Mouse (Mus musculus): Measurements from ENCODE around the gene Hcar1. TPM values are rescaled to one million over a fixed set of nuclear protein-coding genes. Genes with fewer than 3 reads are reported as not detected.

The Hcar1 gene
- total and polyA plus RNA-seq, 2 experiments from 2014 or later, result 0.18 to 5.3 TPM

GRCm38 (mm10) chr5:123865365-123865764 is 14.5 kb downstream of the Hcar1 start, which contains the start of gene Hcar2:
Gene Hcar2 (minus strand): TSS chr5:123865499.
- no peaks in the 10 kb centered on the region for H3K9me3 ChIP-seq (replicated peaks; ENCODE audit: control insufficient read depth, low read length)
- no peaks in the 10 kb centered on the region for H3K4me1 ChIP-seq (ENCODE audit: control insufficient read depth, insufficient read depth)
- no peak within 1 kb of the TSS for H3K4me3 ChIP-seq (ENCODE audit: low read depth, low read length)
- DNase-seq (ENCODE audit: low spot score) (no peak), ATAC-seq (ENCODE audit: insufficient read depth, low read depth) (no peak)
- TF ChIP-seq CTCF (IDR thresholded peaks at IDR 0.05; ENCODE audit: low read depth) (no peak), EP300 (IDR thresholded peaks at IDR 0.05; ENCODE audit: low read depth) (no peak)
- no peak within 1 kb of the TSS for H3K4me2 ChIP-seq (ENCODE audit: low read depth, low read length)
- 70% methylated on average over 12 of the region's 12 CpGs for WGBS
- H3K27me3 ChIP-seq (ENCODE audit: control insufficient read depth, insufficient read depth, low read length), result no peaks in the 10 kb centered on the region
- no peak within 1 kb of the TSS for H3K9ac ChIP-seq (replicated peaks; ENCODE audit: low read depth, low read length)
- no peak within 1 kb of the TSS for H3K27ac ChIP-seq (ENCODE audit: low read depth)
- H3K36me3 ChIP-seq (replicated peaks; ENCODE audit: control insufficient read depth, insufficient read depth, low read length), result no peaks in the 10 kb centered on the region

- no peaks in the 10 kb centered on the region for H3K27me3 ChIP-seq (ENCODE audit: control insufficient read depth, insufficient read depth, low read length)
- TF ChIP-seq CTCF (IDR thresholded peaks at IDR 0.05; ENCODE audit: low read depth) (no peak), EP300 (IDR thresholded peaks at IDR 0.05; ENCODE audit: low read depth) (no peak)
- 83% methylated on average over 14 of the region's 14 CpGs for WGBS
- H3K36me3 ChIP-seq (replicated peaks; ENCODE audit: control insufficient read depth, insufficient read depth, low read length), result no peaks in the 10 kb centered on the region
- no peak for DNase-seq (ENCODE audit: low spot score)
- no peak overlapping the region for H3K4me3 ChIP-seq (ENCODE audit: low read depth, low read length)
- H3K9me3 ChIP-seq (replicated peaks; ENCODE audit: control insufficient read depth, low read length), result no peaks in the 10 kb centered on the region
- no peaks in the 10 kb centered on the region for H3K4me1 ChIP-seq (ENCODE audit: control insufficient read depth, insufficient read depth)
- H3K9ac ChIP-seq (replicated peaks; ENCODE audit: low read depth, low read length), result no peak overlapping the region
- H3K4me2 ChIP-seq (ENCODE audit: low read depth, low read length), result no peak overlapping the region
- no peak overlapping the region for H3K27ac ChIP-seq (ENCODE audit: low read depth)
- ATAC-seq (ENCODE audit: insufficient read depth, low read depth), result no peak
Observed at GRCm38 (mm10) chr5:123863934-123864333, 15.9 kb downstream of the Hcar1 start.

GRCm38 (mm10) chr5:123862374-123863350 is 17.2 kb downstream of the Hcar1 start:
- Histone ChIP-seq H3K4me3 (ENCODE audit: low read depth, low read length) (0 out of 2 replicates have a peak overlapping the region, but pooled peaks have one; percentile 7), H3K9me3 (replicated peaks; ENCODE audit: control insufficient read depth, low read length) (no peaks in the 10 kb centered on the region), H3K27ac (ENCODE audit: low read depth) (no peak overlapping the region), H3K27me3 (ENCODE audit: control insufficient read depth, insufficient read depth, low read length) (no peaks in the 10 kb centered on the region), H3K9ac (replicated peaks; ENCODE audit: low read depth, low read length) (no peak overlapping the region), H3K36me3 (replicated peaks; ENCODE audit: control insufficient read depth, insufficient read depth, low read length) (no peaks in the 10 kb centered on the region), H3K4me1 (ENCODE audit: control insufficient read depth, insufficient read depth) (no peaks in the 10 kb centered on the region), H3K4me2 (ENCODE audit: low read depth, low read length) (peak overlapping the region; percentile 23; the same call in 1 of the 2 replicates)
- no peak for ATAC-seq (ENCODE audit: insufficient read depth, low read depth)
- 66% methylated on average over 15 of the region's 15 CpGs for WGBS
- DNase-seq (ENCODE audit: low spot score), result no peak
- TF ChIP-seq EP300 (IDR thresholded peaks at IDR 0.05; ENCODE audit: low read depth) (no peak), CTCF (IDR thresholded peaks at IDR 0.05; ENCODE audit: low read depth) (no peak)

GRCm38 (mm10) chr5:123858798-123859197 is 21.0 kb downstream of the Hcar1 start:
- 68% methylated on average over 11 of the region's 11 CpGs for WGBS

GRCm38 (mm10) chr5:123854511-123854910 is 25.3 kb downstream of the Hcar1 start:
- ATAC-seq (ENCODE audit: insufficient read depth, low read depth), result no peak
- Histone ChIP-seq H3K4me1 (ENCODE audit: control insufficient read depth, insufficient read depth) (no peaks in the 10 kb centered on the region), H3K27ac (ENCODE audit: low read depth) (no peak overlapping the region), H3K4me3 (ENCODE audit: low read depth, low read length) (no peak overlapping the region), H3K4me2 (ENCODE audit: low read depth, low read length) (no peak overlapping the region), H3K9ac (replicated peaks; ENCODE audit: low read depth, low read length) (no peak overlapping the region), H3K27me3 (ENCODE audit: control insufficient read depth, insufficient read depth, low read length) (no peaks in the 10 kb centered on the region), H3K9me3 (replicated peaks; ENCODE audit: control insufficient read depth, low read length) (no peaks in the 10 kb centered on the region), H3K36me3 (replicated peaks; ENCODE audit: control insufficient read depth, insufficient read depth, low read length) (no peaks in the 10 kb centered on the region)
- DNase-seq (ENCODE audit: low spot score), result no peak
- TF ChIP-seq EP300 (IDR thresholded peaks at IDR 0.05; ENCODE audit: low read depth) (no peak), CTCF (IDR thresholded peaks at IDR 0.05; ENCODE audit: low read depth) (no peak)
- 74% methylated on average over 9 of the region's 9 CpGs for WGBS

More at GRCm38 (mm10) chr5:123858798-123859197, 21.0 kb downstream of the Hcar1 start:
- Histone ChIP-seq H3K9ac (replicated peaks; ENCODE audit: low read depth, low read length) (no peak overlapping the region), H3K4me3 (ENCODE audit: low read depth, low read length) (no peak overlapping the region), H3K9me3 (replicated peaks; ENCODE audit: control insufficient read depth, low read length) (no peaks in the 10 kb centered on the region), H3K36me3 (replicated peaks; ENCODE audit: control insufficient read depth, insufficient read depth, low read length) (no peaks in the 10 kb centered on the region), H3K4me2 (ENCODE audit: low read depth, low read length) (no peak overlapping the region), H3K27me3 (ENCODE audit: control insufficient read depth, insufficient read depth, low read length) (no peaks in the 10 kb centered on the region), H3K27ac (ENCODE audit: low read depth) (no peak overlapping the region), H3K4me1 (ENCODE audit: control insufficient read depth, insufficient read depth) (no peaks in the 10 kb centered on the region)
- no peak for DNase-seq (ENCODE audit: low spot score)
- TF ChIP-seq EP300 (IDR thresholded peaks at IDR 0.05; ENCODE audit: low read depth) (no peak), CTCF (IDR thresholded peaks at IDR 0.05; ENCODE audit: low read depth) (no peak)
- ATAC-seq (ENCODE audit: insufficient read depth, low read depth), result no peak

Data from heart, postnatal 0 days (tissue).